Mouse (Mus musculus): ENCODE results near the gene Il22. TPM values are rescaled to one million over a fixed set of nuclear protein-coding genes. Genes with fewer than 3 reads are reported as not detected.
"Not testable (repeated sequence)": the region's sequence is repeated elsewhere in the genome, so short reads cannot be mapped to it uniquely, and the experiment has no call there.

The Il22 gene
- total RNA-seq (2014; fragmentation: Nextera tagmentation) (not detected in 2 replicates), total RNA-seq (2017) (not detected in 2 replicates), polyA plus RNA-seq (2012) (not detected in 2 replicates)

- DNase-seq (ENCODE audit: low spot score), result no peak
- Histone ChIP-seq H3K4me1 (ENCODE audit: insufficient read depth, low read depth, low read length) (no peaks in the 10 kb centered on the region), H3K4me3 (ENCODE audit: low read depth, low read length) (no peak within 1 kb of the TSS), H3K27me3 (ENCODE audit: insufficient read depth, low read length) (no peaks in the 10 kb centered on the region), H3K36me3 (replicated peaks) (no peaks in the 10 kb centered on the region), H3K9me3 (replicated peaks) (peaks cover 7% of the 10 kb centered on the region; the same call in 1 of the 2 replicates)
- ATAC-seq (ENCODE audit: extremely low read depth, insufficient number of reproducible peaks, low FRiP score, poor library complexity, severe bottlenecking), result no peak
- TF ChIP-seq GATA1 (IDR thresholded peaks at IDR 0.05; ENCODE audit: borderline replicate concordance, low read length) (no peak), POLR2AphosphoS5 (IDR thresholded peaks at IDR 0.05; ENCODE audit: insufficient replicate concordance, low read depth, low read length) (no peak), TAL1 (conservative IDR thresholded peaks at IDR 0.05; ENCODE audit: low read depth, low read length) (no peak), GATA2 (IDR thresholded peaks at IDR 0.05; ENCODE audit: borderline replicate concordance, low read depth, low read length) (no peak), CTCF (IDR thresholded peaks at IDR 0.05; ENCODE audit: low read depth, low read length) (no peak)
These were observed at the start of gene Il22 for GRCm38 (mm10) chr10:118204642-118205041. Gene Il22 (plus strand): TSS chr10:118204942.

- Histone ChIP-seq H3K4me3 (ENCODE audit: low read depth, low read length) (no peak overlapping the region), H3K36me3 (replicated peaks) (peaks cover 60% of the 10 kb centered on the region), H3K4me1 (ENCODE audit: insufficient read depth, low read depth, low read length) (no peaks in the 10 kb centered on the region), H3K9me3 (replicated peaks) (no peaks in the 10 kb centered on the region), H3K27me3 (ENCODE audit: insufficient read depth, low read length) (no peaks in the 10 kb centered on the region)
- ATAC-seq (ENCODE audit: extremely low read depth, insufficient number of reproducible peaks, low FRiP score, poor library complexity, severe bottlenecking) (no peak; the same call in 1 of the 2 replicates), DNase-seq (ENCODE audit: low spot score) (no peak)
- TF ChIP-seq GATA1 (IDR thresholded peaks at IDR 0.05; ENCODE audit: borderline replicate concordance, low read length), result no peak
These were observed 48.8 kb upstream of the Il22 start for GRCm38 (mm10) chr10:118155932-118156331.

DNA sequence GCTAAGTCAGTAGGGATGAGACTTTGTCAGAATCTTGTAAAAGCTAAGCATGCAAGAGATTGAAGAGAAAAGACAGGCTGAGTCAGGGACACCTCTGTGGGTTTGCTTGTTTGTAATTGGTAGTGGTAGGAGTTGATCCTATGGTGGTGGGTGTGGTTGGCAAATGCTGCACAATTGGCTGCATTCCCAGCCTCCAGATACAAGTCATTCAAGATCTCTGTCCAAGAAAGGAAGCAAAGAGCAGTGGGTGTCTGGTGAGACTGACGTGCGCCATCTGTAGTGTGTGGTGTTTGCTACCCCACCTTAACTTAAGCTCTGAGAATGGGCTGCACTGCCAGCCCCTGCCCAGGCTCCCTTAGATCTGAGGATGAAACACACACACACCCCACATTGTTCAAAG is 43.6 kb upstream of the Il22 start:
- no peak overlapping the region for H3K4me3 ChIP-seq (ENCODE audit: low read depth, low read length)
- H3K4me1 ChIP-seq (ENCODE audit: insufficient read depth, low read depth, low read length), result no peaks in the 10 kb centered on the region
- H3K9me3 ChIP-seq (replicated peaks), result no peaks in the 10 kb centered on the region
- TF ChIP-seq GATA1 (IDR thresholded peaks at IDR 0.05; ENCODE audit: borderline replicate concordance, low read length) (no peak), CTCF (IDR thresholded peaks at IDR 0.05; ENCODE audit: low read depth, low read length) (no peak), GATA2 (IDR thresholded peaks at IDR 0.05; ENCODE audit: borderline replicate concordance, low read depth, low read length) (no peak), POLR2AphosphoS5 (IDR thresholded peaks at IDR 0.05; ENCODE audit: insufficient replicate concordance, low read depth, low read length) (no peak), TAL1 (conservative IDR thresholded peaks at IDR 0.05; ENCODE audit: low read depth, low read length) (no peak)
- H3K36me3 ChIP-seq (replicated peaks), result peaks cover 70% of the 10 kb centered on the region
- no peaks in the 10 kb centered on the region for H3K27me3 ChIP-seq (ENCODE audit: insufficient read depth, low read length)
- ATAC-seq (ENCODE audit: extremely low read depth, insufficient number of reproducible peaks, low FRiP score, poor library complexity, severe bottlenecking) (no peak), DNase-seq (ENCODE audit: low spot score) (no peak)

DNA sequence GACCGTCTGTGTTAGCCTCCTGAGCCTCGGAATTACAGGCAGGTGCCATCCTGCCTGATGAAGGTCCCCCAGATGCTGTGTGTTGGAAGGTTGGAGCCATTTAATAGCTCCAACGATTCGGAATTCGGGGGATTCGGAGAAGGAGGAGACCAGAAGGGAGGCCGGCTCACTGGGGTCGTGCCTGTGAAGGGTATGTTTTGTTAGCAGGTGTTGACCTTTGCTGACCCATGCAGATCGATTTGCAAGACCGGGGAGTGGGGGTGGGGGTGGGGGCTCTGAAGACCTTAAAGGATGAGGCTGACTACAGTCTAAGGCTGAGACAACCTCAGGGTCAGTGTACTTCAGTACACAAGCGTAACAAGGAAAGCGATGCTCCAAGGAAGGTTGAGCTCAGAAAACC is 35.5 kb upstream of the Il22 start:
- H3K9me3 ChIP-seq (replicated peaks), result no peaks in the 10 kb centered on the region
- peaks cover 42% of the 10 kb centered on the region for H3K36me3 ChIP-seq (replicated peaks)
- no peaks in the 10 kb centered on the region for H3K27me3 ChIP-seq (ENCODE audit: insufficient read depth, low read length)
- no peak overlapping the region for H3K4me3 ChIP-seq (ENCODE audit: low read depth, low read length)
- no peak for ATAC-seq (ENCODE audit: extremely low read depth, insufficient number of reproducible peaks, low FRiP score, poor library complexity, severe bottlenecking)
- TF ChIP-seq GATA2 (IDR thresholded peaks at IDR 0.05; ENCODE audit: borderline replicate concordance, low read depth, low read length) (no peak), POLR2AphosphoS5 (IDR thresholded peaks at IDR 0.05; ENCODE audit: insufficient replicate concordance, low read depth, low read length) (no peak), TAL1 (conservative IDR thresholded peaks at IDR 0.05; ENCODE audit: low read depth, low read length) (no peak), GATA1 (IDR thresholded peaks at IDR 0.05; ENCODE audit: borderline replicate concordance, low read length) (no peak), CTCF (IDR thresholded peaks at IDR 0.05; ENCODE audit: low read depth, low read length) (no peak)
- no peak for DNase-seq (ENCODE audit: low spot score)
- no peaks in the 10 kb centered on the region for H3K4me1 ChIP-seq (ENCODE audit: insufficient read depth, low read depth, low read length)

- no peak for TF ChIP-seq GATA1 (IDR thresholded peaks at IDR 0.05; ENCODE audit: borderline replicate concordance, low read length)
- H3K4me3 ChIP-seq (ENCODE audit: low read depth, low read length), result no peak overlapping the region
- no peak for DNase-seq (ENCODE audit: low spot score)
- peaks cover 15% of the 10 kb centered on the region for H3K36me3 ChIP-seq (replicated peaks)
- ATAC-seq (ENCODE audit: extremely low read depth, insufficient number of reproducible peaks, low FRiP score, poor library complexity, severe bottlenecking), result no peak
- H3K9me3 ChIP-seq (replicated peaks), result no peaks in the 10 kb centered on the region
- no peaks in the 10 kb centered on the region for H3K27me3 ChIP-seq (ENCODE audit: insufficient read depth, low read length)
- no peaks in the 10 kb centered on the region for H3K4me1 ChIP-seq (ENCODE audit: insufficient read depth, low read depth, low read length)
These were observed 32.3 kb upstream of the Il22 start for GRCm38 (mm10) chr10:118172416-118172815.

GRCm38 (mm10) chr10:118172876-118173275 is 31.9 kb upstream of the Il22 start:
- Histone ChIP-seq H3K9me3 (replicated peaks) (no peaks in the 10 kb centered on the region), H3K4me3 (ENCODE audit: low read depth, low read length) (no peak overlapping the region), H3K4me1 (ENCODE audit: insufficient read depth, low read depth, low read length) (no peaks in the 10 kb centered on the region), H3K36me3 (replicated peaks) (peaks cover 11% of the 10 kb centered on the region), H3K27me3 (ENCODE audit: insufficient read depth, low read length) (no peaks in the 10 kb centered on the region)
- ATAC-seq (ENCODE audit: extremely low read depth, insufficient number of reproducible peaks, low FRiP score, poor library complexity, severe bottlenecking) (no peak), DNase-seq (ENCODE audit: low spot score) (no peak)
- TF ChIP-seq GATA2 (IDR thresholded peaks at IDR 0.05; ENCODE audit: borderline replicate concordance, low read depth, low read length) (no peak), CTCF (IDR thresholded peaks at IDR 0.05; ENCODE audit: low read depth, low read length) (no peak), POLR2AphosphoS5 (IDR thresholded peaks at IDR 0.05; ENCODE audit: insufficient replicate concordance, low read depth, low read length) (no peak), GATA1 (IDR thresholded peaks at IDR 0.05; ENCODE audit: borderline replicate concordance, low read length) (no peak), TAL1 (conservative IDR thresholded peaks at IDR 0.05; ENCODE audit: low read depth, low read length) (no peak)

DNA sequence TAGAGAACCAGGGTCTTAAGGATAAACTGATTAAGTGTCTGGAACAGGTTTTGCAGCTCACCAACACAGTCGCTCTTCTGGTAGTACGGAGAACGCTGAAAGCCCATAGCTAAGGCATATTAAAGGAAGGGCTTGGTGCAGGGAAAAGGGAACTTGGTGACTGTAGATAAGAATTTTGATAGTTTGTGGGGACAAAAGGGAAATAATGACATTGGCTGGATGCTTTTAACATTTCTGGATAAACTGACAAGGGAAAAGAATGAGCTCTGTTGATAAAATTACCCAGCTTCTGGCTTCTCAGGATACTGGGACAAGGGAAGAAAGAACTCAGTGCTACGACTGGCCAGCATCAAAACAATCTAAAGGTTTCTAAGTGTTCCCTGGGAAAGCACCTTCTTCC is 29.2 kb upstream of the Il22 start:
- ATAC-seq (ENCODE audit: extremely low read depth, insufficient number of reproducible peaks, low FRiP score, poor library complexity, severe bottlenecking); DNase-seq (ENCODE audit: low spot score); H3K9me3 ChIP-seq (replicated peaks); H3K36me3 ChIP-seq (replicated peaks); H3K4me1 ChIP-seq (ENCODE audit: insufficient read depth, low read depth, low read length); H3K27me3 ChIP-seq (ENCODE audit: insufficient read depth, low read length); H3K4me3 ChIP-seq (ENCODE audit: low read depth, low read length): not testable (repeated sequence)
